Mouse (Mus musculus) stomach, embryonic 15.5 days (tissue): ENCODE measurements around the gene Ift57. TPM values are rescaled to one million over a fixed set of nuclear protein-coding genes. Genes with fewer than 3 reads are reported as not detected.

ENCODE experiments used
- ATAC-seq: fragments of 200-750 bp; cut with Nextera tagmentation; 2 replicates; pipeline ENCODE4 v1.8.0; 2017; ENCODE audit warnings: low read depth, moderate number of reproducible peaks, moderate TSS enrichment; ENCODE audit not compliant: insufficient read depth, low FRiP score
- H3K27ac ChIP-seq: fragments of 300-500 bp; sonication (generic); 2 replicates; pipeline ENCODE4 v1.5.1; 2015; ENCODE audit warnings: mild to moderate bottlenecking, inconsistent platforms
- H3K27me3 ChIP-seq: fragments of 300-500 bp; sonication (generic); replicated peaks from 2 replicates; pipeline ENCODE4 v1.6.1; 2015; ENCODE audit warnings: inconsistent platforms
- H3K36me3 ChIP-seq: fragments of 300-500 bp; sonication (generic); 2 replicates; pipeline ENCODE4 v1.6.1; 2015; ENCODE audit warnings: inconsistent platforms
- H3K4me1 ChIP-seq: fragments of 300-500 bp; sonication (generic); 2 replicates; pipeline ENCODE4 v1.6.1; 2015; ENCODE audit warnings: inconsistent platforms
- H3K4me2 ChIP-seq: fragments of 300-500 bp; sonication (generic); 2 replicates; pipeline ENCODE4 v1.6.1; 2015; ENCODE audit warnings: mild to moderate bottlenecking, inconsistent platforms
- H3K4me3 ChIP-seq: fragments of 300-500 bp; sonication (generic); replicated peaks from 2 replicates; pipeline ENCODE4 v1.5.1; 2015; ENCODE audit warnings: inconsistent platforms
- H3K9ac ChIP-seq: fragments of 300-500 bp; sonication (generic); 2 replicates; pipeline ENCODE4 v1.6.1; 2015; ENCODE audit warnings: inconsistent platforms
- H3K9me3 ChIP-seq: fragments of 300-500 bp; sonication (generic); 2 replicates; pipeline ENCODE4 v1.6.1; 2016; ENCODE audit warnings: inconsistent platforms
- WGBS: fragments of 180-500 bp; shearing (Covaris S2); methylation state at CpG from one replicate; pipeline ENCODE4 v1.1.7; 2015; 5-methylcytosine and 5-hydroxymethylcytosine counted together
- polyA plus RNA-seq: library from polyadenylated mRNA; unstranded; fragments of >200 nt; fragmentation: Nextera tagmentation; extraction: Ambion mirVana; gene quantifications from 2 replicates; pipeline ENCODE4 v1.2.1, GENCODE M21; 2015

The Ift57 gene
- polyA plus RNA-seq, 1 experiment from 2014 or later = 25.5 TPM

GRCm38 (mm10) chr16:49713302-49713701, 14.3 kb downstream of the Ift57 start:
- H3K36me3 ChIP-seq = no peaks in the 10 kb centered on the region
- no peak overlapping the region for H3K27ac ChIP-seq
- H3K4me2 ChIP-seq = no peak overlapping the region
- no peaks in the 10 kb centered on the region for H3K27me3 ChIP-seq
- 80% methylated on average over 3 of the region's 3 CpGs for WGBS
- no peak overlapping the region for H3K9ac ChIP-seq
- ATAC-seq = no peak
- H3K9me3 ChIP-seq = no peaks in the 10 kb centered on the region
- no peak overlapping the region for H3K4me3 ChIP-seq
- H3K4me1 ChIP-seq = no peaks in the 10 kb centered on the region

- no peak for ATAC-seq
- H3K27ac ChIP-seq = no peak overlapping the region
- H3K4me1 ChIP-seq = 0 out of 2 replicates have a peak, but pooled peaks cover 3% of the 10 kb centered on the region
- H3K27me3 ChIP-seq = no peaks in the 10 kb centered on the region
- H3K4me3 ChIP-seq = no peak overlapping the region
- WGBS = 92% methylated on average over 2 of the region's 2 CpGs
- no peak overlapping the region for H3K9ac ChIP-seq
- H3K4me2 ChIP-seq = no peak overlapping the region
- no peaks in the 10 kb centered on the region for H3K36me3 ChIP-seq
- H3K9me3 ChIP-seq = no peaks in the 10 kb centered on the region
Observed at GRCm38 (mm10) chr16:49720671-49721070, 21.6 kb downstream of the Ift57 start.

GRCm38 (mm10) chr16:49721678-49722077, 22.6 kb downstream of the Ift57 start:
- WGBS = 55% methylated on average over 5 of the region's 5 CpGs
- H3K4me2 ChIP-seq = no peak overlapping the region

GRCm38 (mm10) chr16:49723222-49723621, 24.2 kb downstream of the Ift57 start:
- 58% methylated on average over 4 of the region's 4 CpGs for WGBS
- Histone ChIP-seq H3K36me3 (no peaks in the 10 kb centered on the region), H3K27me3 (no peaks in the 10 kb centered on the region), H3K27ac (no peak overlapping the region), H3K4me1 (0 out of 2 replicates have a peak, but pooled peaks cover 3% of the 10 kb centered on the region), H3K9ac (no peak overlapping the region), H3K4me3 (no peak overlapping the region), H3K9me3 (no peaks in the 10 kb centered on the region), H3K4me2 (no peak overlapping the region)
- no peak for ATAC-seq

More at GRCm38 (mm10) chr16:49721678-49722077, 22.6 kb downstream of the Ift57 start:
- Histone ChIP-seq H3K36me3 (no peaks in the 10 kb centered on the region), H3K4me3 (no peak overlapping the region), H3K9ac (no peak overlapping the region), H3K9me3 (no peaks in the 10 kb centered on the region), H3K27me3 (no peaks in the 10 kb centered on the region), H3K4me1 (0 out of 2 replicates have a peak, but pooled peaks cover 3% of the 10 kb centered on the region), H3K27ac (no peak overlapping the region)
- ATAC-seq = no peak

DNA sequence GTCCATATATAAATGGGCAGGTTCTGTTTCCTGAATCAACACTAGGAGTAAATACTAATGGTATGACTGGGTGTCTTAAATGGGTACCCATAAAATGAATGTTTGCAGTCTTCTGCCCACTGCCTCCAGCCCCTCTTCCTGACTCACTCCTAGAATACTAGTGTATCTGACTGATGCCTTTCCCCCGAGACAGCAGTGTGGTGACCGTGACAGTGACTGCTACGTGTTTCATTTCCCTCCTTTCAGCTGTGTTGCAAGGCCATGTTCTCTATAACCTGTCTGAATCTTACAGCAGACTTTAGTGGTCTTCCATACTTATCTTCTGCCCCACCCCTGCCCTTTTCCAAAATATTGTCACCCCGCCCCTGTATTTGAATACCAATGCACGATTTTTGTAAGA, 25.2 kb downstream of the Ift57 start:
- 79% methylated on average over 5 of the region's 5 CpGs for WGBS
- no peaks in the 10 kb centered on the region for H3K9me3 ChIP-seq
- no peak for ATAC-seq

GRCm38 (mm10) chr16:49724931-49725330, 25.9 kb downstream of the Ift57 start:
- ATAC-seq = no peak
- H3K27ac ChIP-seq = no peak overlapping the region
- 67% methylated on average over 2 of the region's 2 CpGs for WGBS
- H3K36me3 ChIP-seq = no peaks in the 10 kb centered on the region
- H3K4me1 ChIP-seq = 0 out of 2 replicates have a peak, but pooled peaks cover 3% of the 10 kb centered on the region
- H3K27me3 ChIP-seq = no peaks in the 10 kb centered on the region
- H3K4me2 ChIP-seq = no peak overlapping the region
- H3K4me3 ChIP-seq = no peak overlapping the region
- H3K9me3 ChIP-seq = no peaks in the 10 kb centered on the region
- no peak overlapping the region for H3K9ac ChIP-seq

More for the DNA sequence above, 25.2 kb downstream of the Ift57 start:
- no peak overlapping the region for H3K9ac ChIP-seq
- no peaks in the 10 kb centered on the region for H3K27me3 ChIP-seq
- H3K27ac ChIP-seq = no peak overlapping the region
- no peaks in the 10 kb centered on the region for H3K36me3 ChIP-seq
- H3K4me3 ChIP-seq = no peak overlapping the region
- H3K4me2 ChIP-seq = no peak overlapping the region
- H3K4me1 ChIP-seq = 0 out of 2 replicates have a peak, but pooled peaks cover 3% of the 10 kb centered on the region

- H3K4me2 ChIP-seq = no peak overlapping the region
- no peak overlapping the region for H3K9ac ChIP-seq
- 80% methylated on average over 5 of the region's 5 CpGs for WGBS
- H3K9me3 ChIP-seq = no peaks in the 10 kb centered on the region
- H3K4me1 ChIP-seq = 0 out of 2 replicates have a peak, but pooled peaks cover 3% of the 10 kb centered on the region
- ATAC-seq = no peak
- no peak overlapping the region for H3K27ac ChIP-seq
- no peaks in the 10 kb centered on the region for H3K36me3 ChIP-seq
- H3K4me3 ChIP-seq = no peak overlapping the region
- H3K27me3 ChIP-seq = no peaks in the 10 kb centered on the region
Observed at GRCm38 (mm10) chr16:49725446-49725845, 26.4 kb downstream of the Ift57 start.

- Histone ChIP-seq H3K36me3 (no peaks in the 10 kb centered on the region), H3K9me3 (no peaks in the 10 kb centered on the region), H3K4me3 (no peak overlapping the region), H3K4me2 (no peak overlapping the region), H3K9ac (no peak overlapping the region), H3K4me1 (0 out of 2 replicates have a peak, but pooled peaks cover 3% of the 10 kb centered on the region), H3K27ac (no peak overlapping the region), H3K27me3 (no peaks in the 10 kb centered on the region)
- ATAC-seq = no peak
- 69% methylated on average over 3 of the region's 3 CpGs for WGBS
Observed at GRCm38 (mm10) chr16:49726216-49726615, 27.2 kb downstream of the Ift57 start.

DNA sequence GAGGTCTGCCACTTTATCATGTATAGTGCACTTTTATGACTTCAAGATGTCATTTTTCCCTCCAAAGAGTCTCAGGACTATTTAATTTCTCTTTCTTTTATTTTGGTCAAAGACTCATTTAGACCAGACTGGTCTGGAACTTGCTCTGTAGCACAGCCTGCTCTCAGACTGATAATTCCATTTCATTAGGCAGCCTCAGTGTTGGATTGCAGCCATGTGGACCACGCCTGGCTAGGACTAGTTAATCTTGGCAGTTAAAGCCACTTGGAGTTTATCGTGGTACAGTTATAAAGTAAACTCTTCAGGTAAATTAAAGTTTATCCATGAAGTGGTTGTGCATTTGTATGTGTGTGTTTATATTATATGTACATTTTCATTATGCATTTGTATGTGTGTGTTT, 27.7 kb downstream of the Ift57 start:
- no peak for ATAC-seq
- H3K36me3 ChIP-seq = no peaks in the 10 kb centered on the region
- 0 out of 2 replicates have a peak, but pooled peaks cover 3% of the 10 kb centered on the region for H3K4me1 ChIP-seq
- no peak overlapping the region for H3K4me3 ChIP-seq
- no peak overlapping the region for H3K9ac ChIP-seq
- WGBS = 60% methylated on average over 2 of the region's 2 CpGs
- H3K27me3 ChIP-seq = no peaks in the 10 kb centered on the region
- no peak overlapping the region for H3K4me2 ChIP-seq
- no peak overlapping the region for H3K27ac ChIP-seq
- H3K9me3 ChIP-seq = no peaks in the 10 kb centered on the region

DNA sequence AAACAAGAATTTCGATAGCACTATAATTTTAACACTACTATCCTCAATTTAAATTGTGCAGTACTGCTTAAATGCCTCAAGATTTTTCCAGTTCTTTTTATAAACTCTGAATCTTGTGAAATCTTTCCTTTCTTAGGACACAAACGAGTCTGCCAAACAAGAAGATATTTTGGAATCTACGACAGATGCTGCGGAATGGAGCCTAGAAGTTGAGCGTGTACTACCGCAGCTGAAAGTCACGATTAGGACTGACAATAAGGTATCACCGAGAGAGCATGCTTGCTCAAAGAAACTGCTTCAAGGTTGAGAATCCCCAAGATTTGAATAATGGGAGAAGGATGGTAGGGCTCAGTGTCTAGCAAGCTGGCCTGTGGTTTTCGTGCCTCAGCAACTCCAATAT, 37.5 kb downstream of the Ift57 start:
- H3K4me2 ChIP-seq = no peak overlapping the region
- H3K9ac ChIP-seq = no peak overlapping the region
- no peak for ATAC-seq
- no peaks in the 10 kb centered on the region for H3K4me1 ChIP-seq
- no peak overlapping the region for H3K4me3 ChIP-seq
- WGBS = 93% methylated on average over 9 of the region's 9 CpGs
- H3K27ac ChIP-seq = no peak overlapping the region
- no peaks in the 10 kb centered on the region for H3K27me3 ChIP-seq
- H3K9me3 ChIP-seq = no peaks in the 10 kb centered on the region
- no peaks in the 10 kb centered on the region for H3K36me3 ChIP-seq

DNA sequence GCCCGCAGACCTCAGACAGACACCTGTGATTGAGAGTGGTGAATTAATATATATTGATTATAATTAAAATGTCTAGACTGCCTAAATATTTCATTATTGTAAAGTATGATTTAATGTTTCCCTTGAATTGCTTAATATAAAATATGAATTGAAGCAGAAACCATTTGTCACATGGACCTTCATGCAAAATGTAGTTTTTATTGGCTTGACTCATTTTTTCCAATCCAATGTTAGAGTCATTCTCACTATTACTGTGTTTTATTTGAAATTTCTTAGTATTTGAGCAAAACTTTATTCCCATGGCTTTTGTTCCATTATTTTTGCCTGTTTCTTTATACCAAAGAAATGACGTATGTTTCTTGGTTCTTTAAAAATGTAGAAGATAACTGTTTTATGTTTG, 48.3 kb downstream of the Ift57 start:
- 70% methylated on average over 2 of the region's 2 CpGs for WGBS
- Histone ChIP-seq H3K27me3 (no peaks in the 10 kb centered on the region), H3K9ac (no peak overlapping the region), H3K4me3 (no peak overlapping the region), H3K27ac (no peak overlapping the region), H3K4me1 (no peaks in the 10 kb centered on the region), H3K36me3 (no peaks in the 10 kb centered on the region), H3K4me2 (no peak overlapping the region), H3K9me3 (no peaks in the 10 kb centered on the region)
- no peak for ATAC-seq

DNA sequence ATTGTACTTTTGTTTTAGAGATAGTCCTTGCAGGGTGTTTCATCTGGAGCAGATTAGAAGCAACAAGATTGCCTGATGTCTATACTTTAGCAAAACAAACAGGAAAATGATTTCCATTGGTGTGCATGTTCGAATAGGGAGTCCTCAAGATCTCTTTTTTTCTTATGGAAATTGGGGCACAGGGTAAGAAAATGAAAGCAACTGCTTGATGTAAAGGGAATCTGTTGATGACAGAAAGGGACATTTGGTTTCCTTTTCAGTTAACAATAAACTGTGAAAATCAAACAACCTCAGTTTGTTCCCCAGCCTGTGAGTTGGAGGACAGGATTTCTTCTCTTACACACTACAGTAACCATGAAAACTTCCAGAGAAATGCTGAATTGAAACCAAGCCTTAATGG, 53.9 kb downstream of the Ift57 start:
- no peak overlapping the region for H3K4me2 ChIP-seq
- no peak overlapping the region for H3K4me3 ChIP-seq
- H3K4me1 ChIP-seq = no peaks in the 10 kb centered on the region
- no peak overlapping the region for H3K9ac ChIP-seq
- no peaks in the 10 kb centered on the region for H3K9me3 ChIP-seq
- H3K27me3 ChIP-seq = no peaks in the 10 kb centered on the region
- WGBS = 79% methylated on average over 1 of the region's 1 CpGs
- no peak for ATAC-seq
- no peaks in the 10 kb centered on the region for H3K36me3 ChIP-seq
- H3K27ac ChIP-seq = no peak overlapping the region

GRCm38 (mm10) chr16:49753318-49753717, 54.3 kb downstream of the Ift57 start:
- Histone ChIP-seq H3K4me2 (no peak overlapping the region), H3K27ac (no peak overlapping the region), H3K9ac (no peak overlapping the region), H3K4me1 (no peaks in the 10 kb centered on the region), H3K27me3 (no peaks in the 10 kb centered on the region), H3K4me3 (no peak overlapping the region), H3K9me3 (no peaks in the 10 kb centered on the region), H3K36me3 (no peaks in the 10 kb centered on the region)
- no peak for ATAC-seq
- WGBS = 60% methylated on average over 3 of the region's 3 CpGs
